Mouse (Mus musculus) lung, postnatal 14 days (tissue): ENCODE data around the gene Zfp763.
"Not testable (repeated sequence)": the region's sequence is repeated elsewhere in the genome, so short reads cannot be mapped to it uniquely, and the experiment has no call there.

ENCODE experiments used
- DNase-seq: peaks from one replicate; pipeline ENCODE4 v3.0.0; 2021

The Zfp763 gene

DNA sequence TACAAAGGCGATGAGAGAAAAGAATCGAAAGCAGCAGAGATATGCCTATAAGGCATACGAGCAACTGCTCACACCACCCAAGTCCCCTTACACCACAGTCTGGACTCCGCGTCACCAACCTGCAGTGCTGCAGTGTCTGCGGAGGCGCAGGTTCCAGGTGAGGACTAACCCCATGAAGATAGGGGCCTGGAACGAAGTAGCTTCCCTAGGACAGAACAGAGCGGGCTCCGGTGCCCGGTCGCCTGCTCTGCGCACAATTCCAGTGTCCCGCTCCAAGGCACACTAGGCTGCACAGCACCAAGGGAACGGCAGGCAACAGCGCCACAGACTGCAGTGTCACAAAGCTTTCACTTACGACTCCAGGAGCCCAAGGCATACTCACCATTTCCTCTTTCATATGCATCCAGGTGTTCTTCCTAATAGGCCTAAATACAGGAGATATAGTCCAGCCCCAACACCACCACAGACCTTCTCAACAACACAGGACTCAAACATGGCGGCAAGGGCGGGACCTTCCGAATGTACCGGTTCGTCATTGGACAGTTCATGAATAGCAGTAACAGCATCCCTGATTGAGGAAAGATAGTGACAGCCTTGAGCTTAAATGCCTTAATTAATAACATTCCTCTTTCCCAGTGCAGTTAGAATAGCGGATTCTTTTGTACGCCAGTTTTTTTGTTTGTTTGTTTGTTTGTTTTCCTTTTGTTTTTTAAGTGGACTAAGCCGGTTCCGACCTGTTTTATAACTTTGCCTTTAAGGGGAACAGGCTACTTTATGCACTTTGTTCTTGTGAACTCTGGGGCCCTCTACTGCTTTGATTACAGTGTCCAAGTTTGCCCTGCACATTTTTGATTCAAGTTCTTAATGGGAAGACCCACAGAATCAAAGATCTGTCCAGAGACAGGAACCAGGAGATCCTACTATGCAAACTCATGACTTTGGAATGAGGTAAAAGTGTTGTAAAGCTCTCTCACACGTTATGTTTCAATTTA lies at the start of gene Zfp763:
Gene Zfp763 (minus strand): TSS at position 503 of the 992 bp plus-strand sequence.
- peak; percentile 72 for DNase-seq

DNA sequence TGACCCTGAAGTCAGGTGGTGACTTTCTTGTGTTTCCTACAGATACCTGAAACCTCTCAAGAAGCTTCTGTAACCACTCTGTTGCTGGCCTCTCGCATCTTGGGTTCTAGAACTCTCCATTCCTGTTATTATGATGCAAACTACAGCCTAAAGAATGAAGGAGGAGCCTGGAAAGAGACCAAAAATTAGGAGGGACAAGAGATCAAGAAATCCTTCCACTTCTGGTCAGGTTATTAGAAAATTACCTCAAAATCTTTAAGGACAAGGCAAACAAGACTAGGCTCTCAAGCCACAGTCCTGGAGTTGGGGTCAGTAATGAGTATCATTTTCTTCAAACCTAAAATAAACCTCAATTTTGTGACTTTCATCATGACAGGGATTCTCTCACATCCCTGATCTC lies 34.8 kb upstream of the Zfp763 start, which contains the start of gene 4921501E09Rik:
Gene 4921501E09Rik (minus strand): TSS at position 101 of the 400 bp plus-strand sequence.
- DNase-seq, result no peak

DNA sequence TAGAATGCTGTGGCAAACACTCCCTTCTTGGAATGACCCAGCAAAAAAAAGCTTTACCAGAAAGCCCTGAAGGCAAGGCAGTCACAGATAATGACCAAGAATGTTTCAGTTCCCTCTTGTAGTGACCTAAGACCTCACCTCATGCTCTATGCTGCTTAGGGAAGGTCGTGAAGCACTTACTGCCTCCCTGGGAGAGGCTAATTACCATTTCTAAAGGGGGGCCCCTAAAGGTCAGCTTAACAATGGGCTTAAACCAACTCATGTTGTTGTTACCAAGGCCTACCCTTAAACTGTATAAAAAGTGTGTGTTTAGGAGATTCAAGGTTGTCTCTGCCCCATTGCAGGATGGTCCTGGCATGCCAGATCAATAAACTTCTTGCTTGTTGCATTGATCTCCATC lies 29.8 kb upstream of the Zfp763 start:
- no peak for DNase-seq

DNA sequence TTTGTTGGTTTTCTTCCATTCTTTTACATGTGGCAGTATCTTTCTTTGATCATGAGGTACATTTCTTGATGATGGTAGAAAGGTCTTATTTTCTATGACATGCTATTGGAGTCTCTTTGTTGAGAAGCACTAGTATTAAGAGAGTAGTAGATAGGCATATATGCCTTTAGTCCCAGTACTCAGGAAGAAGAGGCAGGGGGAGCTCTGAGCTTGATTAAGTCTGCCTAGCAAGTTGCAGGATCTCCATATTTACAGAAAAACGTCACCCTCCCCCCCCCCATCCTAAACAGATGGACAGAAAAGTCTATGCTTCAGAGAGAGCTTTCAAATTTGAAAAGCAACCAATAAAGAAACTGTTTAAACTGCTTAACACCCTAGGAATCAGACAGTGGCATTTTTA lies 25.6 kb upstream of the Zfp763 start:
- no peak for DNase-seq

DNA sequence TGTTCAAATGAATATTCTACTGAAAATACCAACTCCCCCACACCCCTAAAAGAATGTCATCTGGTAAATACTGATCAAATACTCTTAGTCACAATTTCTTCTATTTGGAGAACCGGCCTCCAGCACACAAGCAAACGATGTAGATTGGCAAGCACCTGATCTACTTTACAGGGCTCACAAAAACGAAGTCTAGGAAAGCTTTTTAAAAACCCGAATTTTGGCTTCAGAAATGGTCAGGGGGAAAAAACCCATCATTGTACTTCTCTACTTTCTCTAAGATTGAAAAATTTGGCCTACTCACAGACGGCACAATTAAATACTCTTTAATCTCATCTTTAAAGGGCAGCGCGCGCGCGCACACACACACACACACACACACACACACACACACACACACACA lies 826 bp downstream of the Zfp763 start:
- DNase-seq, result no peak

DNA sequence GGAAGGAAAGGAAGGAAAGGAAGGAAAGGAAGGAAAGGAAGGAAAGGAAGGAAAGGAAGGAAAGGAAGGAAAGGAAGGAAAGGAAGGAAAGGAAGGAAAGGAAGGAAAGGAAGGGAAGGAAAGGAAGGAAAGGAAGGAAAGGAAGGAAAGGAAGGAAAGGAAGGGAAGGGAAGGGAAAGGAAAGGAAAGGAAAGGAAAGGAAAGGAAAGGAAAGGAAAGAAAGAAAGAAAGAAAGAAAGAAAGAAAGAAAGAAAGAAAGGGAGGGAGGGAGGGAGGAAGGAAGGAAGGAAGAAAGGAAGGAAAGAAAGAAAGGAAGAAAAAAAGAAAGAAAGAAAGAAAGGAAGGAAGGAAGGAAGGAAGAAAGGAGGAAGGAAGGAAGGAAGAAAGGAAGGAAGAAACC lies 12.8 kb downstream of the Zfp763 start:
- not testable (repeated sequence) for DNase-seq

DNA sequence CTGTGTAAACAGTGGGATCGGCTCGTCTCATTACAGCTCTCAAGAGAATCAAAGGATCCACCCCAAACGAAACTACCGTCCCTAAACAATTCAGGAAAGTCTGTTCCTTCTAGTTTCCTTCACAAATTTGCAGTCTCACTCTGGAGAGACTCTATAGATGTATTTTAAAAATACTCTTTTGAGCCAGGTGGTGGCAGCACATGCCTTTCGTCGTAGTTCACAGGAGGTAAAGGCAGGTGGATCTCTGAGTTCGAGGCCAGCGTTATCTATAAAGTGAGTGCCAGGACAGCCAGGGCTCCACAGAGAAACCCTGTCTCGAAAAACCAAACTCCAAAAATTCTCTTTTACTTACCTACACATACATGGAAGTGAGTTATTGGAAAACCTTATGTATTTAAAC lies 24.9 kb downstream of the Zfp763 start:
- DNase-seq, result no peak

DNA sequence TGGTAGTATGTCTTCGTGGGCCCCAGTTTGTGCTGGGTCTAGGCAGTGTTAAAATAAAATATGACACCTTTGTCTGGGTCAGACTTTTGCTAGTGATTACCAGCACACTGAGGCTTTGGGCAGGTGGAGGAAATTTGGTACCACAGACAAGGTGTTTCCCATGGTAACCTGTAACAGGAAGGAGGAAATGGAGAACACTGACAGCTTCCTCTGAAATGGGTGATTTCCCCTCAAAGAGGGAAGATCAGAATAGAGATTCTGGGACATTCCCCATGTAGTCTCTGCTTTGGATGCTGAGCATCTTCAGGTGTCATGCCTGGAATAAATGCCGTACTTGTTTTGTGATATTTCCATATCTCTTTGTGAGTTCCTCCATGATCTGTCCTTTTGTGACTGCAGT lies 34.7 kb downstream of the Zfp763 start:
- DNase-seq, result no peak

DNA sequence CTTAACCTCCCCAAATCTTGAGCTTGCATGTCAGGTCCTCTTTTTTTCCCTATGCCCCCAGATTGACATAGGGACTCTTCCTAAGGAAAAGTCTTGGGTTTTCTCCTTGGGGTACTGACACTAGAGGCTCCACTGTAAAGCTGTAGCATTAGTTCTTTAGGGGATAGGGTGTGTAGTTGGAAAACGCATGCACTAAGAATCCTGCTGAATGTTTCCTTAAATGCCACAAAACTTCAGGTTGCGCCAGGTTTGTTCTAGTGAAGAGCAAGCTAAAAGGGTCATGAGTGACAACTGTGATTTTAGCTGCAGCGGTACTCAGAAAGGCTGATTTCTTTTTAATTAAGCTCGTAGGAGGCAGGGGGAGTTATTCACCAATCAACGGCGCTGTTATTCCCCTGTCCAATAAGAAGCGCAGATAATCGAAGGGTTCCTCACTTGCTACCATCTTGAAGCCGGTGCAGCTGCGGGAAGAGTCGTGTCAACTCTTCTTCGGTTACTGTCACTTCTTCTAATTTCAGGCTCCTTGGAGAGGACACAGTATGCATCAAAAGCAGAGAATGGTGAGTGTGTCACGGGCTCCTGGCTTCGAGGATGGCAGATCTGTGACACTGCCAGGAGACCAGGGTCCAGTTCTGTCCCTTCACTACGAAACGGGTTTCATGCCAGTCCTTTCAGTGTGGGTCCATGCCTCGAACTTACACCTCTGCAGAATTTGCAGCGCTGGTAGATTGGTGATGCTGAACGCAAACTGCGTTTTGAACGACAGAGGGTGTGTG lies 40.3 kb downstream of the Zfp763 start, which contains the start of gene Zfp952:
Gene Zfp952 (plus strand): TSS at position 431 of the 776 bp plus-strand sequence.
- DNase-seq, result peak; percentile 87

DNA sequence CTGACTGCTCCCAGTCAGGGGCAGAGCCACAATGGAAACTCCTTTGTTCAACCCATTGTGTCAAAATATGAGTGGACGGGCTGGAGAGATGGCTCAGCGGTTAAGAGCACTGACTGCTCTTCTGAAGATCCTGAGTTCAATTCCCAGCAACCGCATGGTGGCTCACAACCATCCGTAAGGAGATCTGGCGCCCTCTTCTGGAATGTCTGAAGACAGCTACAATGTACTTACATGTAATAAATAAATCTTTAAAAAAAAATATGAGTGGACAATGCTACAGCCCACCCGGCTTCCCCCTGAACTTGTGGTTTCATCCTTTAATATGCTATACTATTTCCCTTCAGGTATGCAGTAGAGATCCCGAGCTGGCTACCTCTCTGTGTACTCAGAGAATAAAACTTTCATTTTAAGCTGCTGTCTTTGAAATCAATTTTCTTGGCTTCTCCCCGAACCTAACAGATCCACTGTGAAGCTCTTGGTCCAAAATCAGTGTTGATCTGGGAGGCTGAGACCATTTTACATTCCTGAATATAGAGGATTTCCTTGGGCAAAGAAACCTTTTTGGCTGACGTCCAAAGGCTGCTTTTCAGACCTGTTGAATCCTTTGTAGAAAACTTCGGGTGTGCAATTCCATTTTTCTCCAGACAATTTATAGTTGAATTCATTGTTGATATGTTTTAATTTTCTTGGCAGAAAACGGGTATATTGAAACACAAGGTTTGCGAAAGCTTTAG lies 41.1 kb downstream of the Zfp763 start:
- peak; percentile 45 for DNase-seq

DNA sequence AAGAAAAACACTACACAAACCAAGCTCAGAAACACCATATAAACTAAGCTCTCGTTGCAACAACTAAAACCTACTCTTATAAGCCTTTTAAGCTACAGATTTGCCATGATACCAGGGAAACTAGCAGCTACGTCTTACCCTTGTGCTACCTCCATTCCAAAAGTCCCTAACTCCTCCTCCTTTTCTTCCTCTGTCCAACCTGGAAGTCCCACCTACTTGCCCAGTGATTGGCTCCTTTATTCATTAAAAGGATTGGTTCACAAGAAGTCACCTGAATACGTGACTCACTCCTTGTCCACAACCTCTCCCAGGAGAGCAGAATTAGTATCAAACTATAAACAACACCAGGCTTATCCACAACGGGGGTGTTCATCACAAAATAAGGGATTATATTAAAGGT lies 46.9 kb downstream of the Zfp763 start:
- DNase-seq, result no peak

DNA sequence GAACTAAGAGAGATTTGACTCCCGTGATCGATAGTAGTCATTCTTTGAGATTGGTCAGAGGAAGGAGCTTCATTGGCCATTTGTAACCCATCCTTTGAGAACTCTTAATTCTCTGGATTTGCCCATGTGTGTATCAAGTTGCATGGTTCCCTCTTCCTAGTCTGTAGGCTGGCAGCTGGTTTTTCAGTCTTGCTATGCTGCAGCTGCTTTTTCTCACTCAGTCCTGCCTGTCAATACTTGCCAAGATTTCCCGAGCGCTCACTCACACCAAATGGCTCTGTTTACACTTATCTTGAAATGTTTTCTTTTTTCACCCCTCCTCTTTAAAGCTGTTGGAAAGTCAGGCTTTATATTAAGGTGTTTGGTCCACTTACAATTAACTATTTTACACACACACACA lies 51.8 kb downstream of the Zfp763 start:
- no peak for DNase-seq
